Mouse (Mus musculus) liver, postnatal 0 days (tissue): ENCODE data around the gene Bcorl1.

Experiments used
- CTCF ChIP-seq: sonication (generic); IDR thresholded peaks from 2 replicates; pipeline ENCODE4 v1.5.1; 2016; ENCODE audit warnings: antibody characterized with exemption, low read depth
- EP300 ChIP-seq: IDR thresholded peaks from 2 replicates; pipeline ENCODE4 v1.6.1; 2016; ENCODE audit warnings: antibody characterized with exemption, low read depth, mild to moderate bottlenecking

DNA sequence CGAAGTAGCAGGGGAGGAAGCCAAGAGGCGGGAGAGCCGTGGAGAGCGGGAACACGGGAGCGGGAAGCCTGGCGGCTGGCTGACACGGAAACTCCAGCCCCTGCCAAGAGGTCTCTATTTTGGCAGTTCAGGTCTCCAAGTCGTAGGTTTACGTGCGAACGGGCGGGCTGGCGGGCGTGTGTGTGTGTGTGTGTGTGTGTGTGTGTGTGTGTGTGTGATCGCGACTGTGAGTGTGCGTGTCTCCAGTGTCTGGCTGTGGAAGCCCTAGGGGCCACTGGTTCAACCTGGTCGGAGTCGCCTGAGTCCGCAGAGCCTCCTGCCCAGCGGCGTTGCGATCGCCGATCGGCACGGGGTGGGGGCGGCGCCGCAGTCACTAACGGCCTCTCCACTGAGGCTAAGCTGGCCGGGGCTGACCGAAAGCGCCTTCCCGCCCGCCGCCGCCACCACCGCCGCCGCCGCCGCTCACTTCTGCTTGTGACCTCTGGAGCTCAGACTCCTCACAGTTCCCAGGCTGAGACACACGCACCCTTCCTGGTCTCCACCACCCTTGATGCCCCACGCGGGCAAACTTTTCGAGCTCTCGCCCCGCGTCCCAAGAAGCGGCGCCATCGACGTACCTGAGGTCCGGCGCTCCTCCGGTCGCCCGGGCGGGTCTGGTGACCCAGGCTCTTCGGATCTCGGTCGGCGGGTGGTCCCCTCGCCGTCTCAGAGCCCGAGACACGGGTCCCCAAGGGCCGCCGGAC is 111.9 kb downstream of the Bcorl1 start:
- TF ChIP-seq CTCF (no peak), EP300 (no peak)
